Mouse (Mus musculus) MEL (cell line): ENCODE measurements around the gene Ofcc1. TPM values are rescaled to one million over a fixed set of nuclear protein-coding genes. Genes with fewer than 3 reads are reported as not detected.

Experiments
- DNase-seq: peaks from one replicate; pipeline ENCODE4 v3.0.0; 2011; ENCODE audit warnings: low read depth, low spot score
- H3K27ac ChIP-seq: 2 replicates; pipeline ENCODE4 v1.5.1; 2012; ENCODE audit warnings: low read depth, mild to moderate bottlenecking, control low read depth, low read length, moderate library complexity; ENCODE audit not compliant: control insufficient read depth
- H3K27me3 ChIP-seq, 2 experiments: fragments of 150-350 bp in 1 of 2; sonication (generic) in 1 of 2; 2 replicates each; pipeline ENCODE4 v1.6.1; 2012; ENCODE audit warnings: low read length in 2 of 2, mild to moderate bottlenecking in 2 of 2, improper control_type of control experiment in 1 of 2, moderate library complexity in 1 of 2; ENCODE audit not compliant: insufficient read depth in 2 of 2, control insufficient read depth in 1 of 2
- H3K36me3 ChIP-seq, 2 experiments: 2 replicates each; pipeline ENCODE4 v1.6.1; 2012 to 2014; ENCODE audit warnings: low read length in 2 of 2, improper control_type of control experiment in 1 of 2, inconsistent platforms in 1 of 2, mild to moderate bottlenecking in 1 of 2; ENCODE audit not compliant: insufficient read depth in 2 of 2, control insufficient read depth in 1 of 2
- H3K4me1 ChIP-seq, 2 experiments: fragments of 150-350 bp in 1 of 2; sonication (generic) in 1 of 2; 2 replicates each; pipeline ENCODE4 v1.6.1; 2012; ENCODE audit warnings: low read length in 2 of 2, improper control_type of control experiment in 1 of 2, mild to moderate bottlenecking in 1 of 2; ENCODE audit not compliant: insufficient read depth in 2 of 2, control insufficient read depth in 1 of 2
- H3K4me3 ChIP-seq, 2 experiments: fragments of 150-350 bp in 1 of 2; sonication (generic) in 1 of 2; 2 replicates each; pipeline ENCODE4 v1.5.1; 2012; ENCODE audit warnings: low read depth in 2 of 2, low read length in 2 of 2, mild to moderate bottlenecking in 2 of 2, moderate library complexity in 2 of 2, control low read depth in 1 of 2, improper control_type of control experiment in 1 of 2; ENCODE audit not compliant: control insufficient read depth in 1 of 2, insufficient read depth in 1 of 2
- H3K79me2 ChIP-seq: 2 replicates; pipeline ENCODE4 v1.6.1; 2012; ENCODE audit warnings: mild to moderate bottlenecking, low read length, moderate library complexity; ENCODE audit not compliant: control insufficient read depth, poor library complexity, insufficient read depth
- H3K9ac ChIP-seq: 2 replicates; pipeline ENCODE4 v1.6.1; 2012; ENCODE audit warnings: low read depth, mild to moderate bottlenecking, control low read depth, low read length, moderate library complexity; ENCODE audit not compliant: control insufficient read depth, poor library complexity, severe bottlenecking
- H3K9me3 ChIP-seq: fragments of 150-350 bp; sonication (generic); replicated peaks from 2 replicates; pipeline ENCODE4 v1.6.1; 2012; ENCODE audit warnings: mild to moderate bottlenecking, low read length, improper control_type of control experiment, moderate library complexity; ENCODE audit not compliant: insufficient read depth
- ELF1 ChIP-seq: IDR thresholded peaks from 2 replicates; pipeline ENCODE4 v1.6.1; 2014; ENCODE audit warnings: low read depth, mild to moderate bottlenecking, inconsistent platforms, low read length, improper control_type of control experiment, moderate library complexity
- EP300 ChIP-seq, 2 experiments: IDR thresholded peaks; 2 replicates each; pipeline ENCODE4 v1.6.1; 2011; ENCODE audit warnings: improper control_type of control experiment in 2 of 2, low read length in 2 of 2, low read depth in 1 of 2, mild to moderate bottlenecking in 1 of 2
- GATA1 ChIP-seq: IDR thresholded peaks from 2 replicates; pipeline ENCODE4 v1.6.1; 2011; ENCODE audit warnings: low read depth, low read length, improper control_type of control experiment
- HCFC1 ChIP-seq: IDR thresholded peaks from 2 replicates; pipeline ENCODE4 v1.6.1; 2012; ENCODE audit warnings: low read depth, mild to moderate bottlenecking, inconsistent platforms, low read length, improper control_type of control experiment, moderate library complexity
- MAFK ChIP-seq: IDR thresholded peaks from 2 replicates; pipeline ENCODE4 v1.6.1; 2011; ENCODE audit warnings: low read depth, mild to moderate bottlenecking, low read length, improper control_type of control experiment, borderline replicate concordance
- MAX ChIP-seq: IDR thresholded peaks from 2 replicates; pipeline ENCODE4 v1.6.1; 2011; ENCODE audit warnings: low read length, improper control_type of control experiment
- MAZ ChIP-seq: IDR thresholded peaks from 2 replicates; pipeline ENCODE4 v1.6.1; 2012; ENCODE audit warnings: low read depth, mild to moderate bottlenecking, inconsistent platforms, low read length, improper control_type of control experiment
- MXI1 ChIP-seq: IDR thresholded peaks from 2 replicates; pipeline ENCODE4 v1.6.1; 2011; ENCODE audit warnings: mild to moderate bottlenecking, low read depth, low read length, improper control_type of control experiment
- MYB ChIP-seq: IDR thresholded peaks from 2 replicates; pipeline ENCODE4 v1.6.1; 2011; ENCODE audit warnings: mild to moderate bottlenecking, low read depth, low read length, improper control_type of control experiment
- MYC ChIP-seq: IDR thresholded peaks from 2 replicates; pipeline ENCODE4 v1.6.1; 2011; ENCODE audit warnings: low read depth, mild to moderate bottlenecking, low read length, improper control_type of control experiment, moderate library complexity
- NELFE ChIP-seq: IDR thresholded peaks from 2 replicates; pipeline ENCODE4 v1.6.1; 2011; ENCODE audit warnings: low read depth, low read length, improper control_type of control experiment
- NRF1 ChIP-seq: IDR thresholded peaks from 2 replicates; pipeline ENCODE4 v1.6.1; 2014; ENCODE audit warnings: low read depth, mild to moderate bottlenecking, inconsistent platforms, low read length, improper control_type of control experiment, moderate library complexity; ENCODE audit not compliant: poor library complexity, insufficient read depth, severe bottlenecking
- POLR2A ChIP-seq, 2 experiments: IDR thresholded peaks; 2 replicates each; pipeline ENCODE4 v1.6.1; 2011 to 2012; ENCODE audit warnings: low read length in 2 of 2, mild to moderate bottlenecking in 2 of 2, control low read depth in 1 of 2, improper control_type of control experiment in 1 of 2, low read depth in 1 of 2, moderate library complexity in 1 of 2; ENCODE audit not compliant: control insufficient read depth in 1 of 2, insufficient read depth in 1 of 2, poor library complexity in 1 of 2
- RCOR1 ChIP-seq: IDR thresholded peaks from 2 replicates; pipeline ENCODE4 v1.6.1; 2012; ENCODE audit warnings: low read depth, mild to moderate bottlenecking, inconsistent platforms, low read length, improper control_type of control experiment
- SMC3 ChIP-seq: IDR thresholded peaks from 2 replicates; pipeline ENCODE4 v1.6.1; 2011; ENCODE audit warnings: low read depth, low read length, improper control_type of control experiment
- TBP ChIP-seq: IDR thresholded peaks from 2 replicates; pipeline ENCODE4 v1.8.0; 2011; ENCODE audit warnings: low read depth, low read length, improper control_type of control experiment
- UBTF ChIP-seq: IDR thresholded peaks from 2 replicates; pipeline ENCODE4 v1.6.1; 2012; ENCODE audit warnings: low read depth, mild to moderate bottlenecking, inconsistent platforms, low read length, improper control_type of control experiment, moderate library complexity, borderline replicate concordance; ENCODE audit not compliant: insufficient read depth
- ZC3H11A ChIP-seq: IDR thresholded peaks from 2 replicates; pipeline ENCODE4 v1.6.1; 2012; ENCODE audit warnings: low read depth, mild to moderate bottlenecking, inconsistent platforms, low read length, improper control_type of control experiment
- ZMIZ1 ChIP-seq: IDR thresholded peaks from 2 replicates; pipeline ENCODE4 v1.6.1; 2012; ENCODE audit warnings: low read depth, mild to moderate bottlenecking, inconsistent platforms, low read length, improper control_type of control experiment, moderate library complexity
- polyA plus RNA-seq, 2 experiments: library from polyadenylated mRNA; stranded (reverse) in 1 of 2; unstranded in 1 of 2; fragments of >175 nt in 1 of 2; fragments of >200 nt in 1 of 2; gene quantifications; 2 replicates each; pipeline versions ENCODE4 v1.2.1 to v1.2.4; 2012; ENCODE audit warnings: low replicate concordance in 2 of 2, low read depth in 1 of 2; ENCODE audit not compliant: insufficient read length in 2 of 2, insufficient read depth in 1 of 2, missing spikeins in 1 of 2
- total RNA-seq: library from RNA; depleted of rRNA; stranded (reverse); fragments of 300-350 nt; gene quantifications from 2 replicates; pipeline ENCODE4 v1.2.3, GENCODE M21; 2012

Ofcc1 gene
- total and polyA plus RNA-seq, 3 experiments: not detected

GRCm38 (mm10) chr13:40181786-40182185 lies 179.5 kb downstream of the Ofcc1 start:
- Histone ChIP-seq H3K9me3 (no peaks in the 10 kb centered on the region), H3K9ac (no peak overlapping the region), H3K4me1 (no peaks in the 10 kb centered on the region), H3K36me3 (no peaks in the 10 kb centered on the region), H3K4me3 (no peak overlapping the region), H3K27ac (no peak overlapping the region), H3K79me2 (no peaks in the 10 kb centered on the region), H3K27me3 (no peaks in the 10 kb centered on the region)
- DNase-seq: no peak
- TF ChIP-seq EP300 (IDR thresholded peaks at IDR 0.05; ENCODE audit: low read depth in 1 of 2, low read length in 2 of 2) (no peak), MXI1 (no peak), MYB (no peak)

- H3K27me3 ChIP-seq: no peaks in the 10 kb centered on the region
- no peaks in the 10 kb centered on the region for H3K9me3 ChIP-seq
- TF ChIP-seq MAX (no peak), MAZ (no peak), ELF1 (no peak), ZC3H11A (no peak), TBP (no peak), HCFC1 (no peak), NRF1 (no peak), UBTF (no peak)
- H3K36me3 ChIP-seq: no peaks in the 10 kb centered on the region
- no peak overlapping the region for H3K4me3 ChIP-seq
- H3K79me2 ChIP-seq: no peaks in the 10 kb centered on the region
- H3K9ac ChIP-seq: no peak overlapping the region
- no peaks in the 10 kb centered on the region for H3K4me1 ChIP-seq
- no peak overlapping the region for H3K27ac ChIP-seq
- no peak for DNase-seq
These were observed 189.5 kb downstream of the Ofcc1 start for GRCm38 (mm10) chr13:40171775-40172174.

- H3K27me3 ChIP-seq: no peaks in the 10 kb centered on the region
- no peaks in the 10 kb centered on the region for H3K9me3 ChIP-seq
- H3K27ac ChIP-seq: no peak overlapping the region
- DNase-seq: no peak
- no peak overlapping the region for H3K4me3 ChIP-seq
- H3K4me1 ChIP-seq: no peaks in the 10 kb centered on the region
- H3K9ac ChIP-seq: no peak overlapping the region
- TF ChIP-seq MYC (no peak), SMC3 (no peak), MYB (no peak), GATA1 (no peak), ZMIZ1 (no peak), POLR2A (IDR thresholded peaks at IDR 0.05; ENCODE audit: control insufficient read depth in 1 of 2, insufficient read depth in 1 of 2, low read depth in 1 of 2, low read length in 2 of 2, poor library complexity in 1 of 2) (no peak), RCOR1 (no peak), MAFK (no peak), ELF1 (no peak), NELFE (no peak)
- no peaks in the 10 kb centered on the region for H3K79me2 ChIP-seq
- no peaks in the 10 kb centered on the region for H3K36me3 ChIP-seq
These were observed 193.4 kb downstream of the Ofcc1 start for GRCm38 (mm10) chr13:40167871-40168270.
